Mouse (Mus musculus): ENCODE data around the gene Olfr1368.

The Olfr1368 gene

DNA sequence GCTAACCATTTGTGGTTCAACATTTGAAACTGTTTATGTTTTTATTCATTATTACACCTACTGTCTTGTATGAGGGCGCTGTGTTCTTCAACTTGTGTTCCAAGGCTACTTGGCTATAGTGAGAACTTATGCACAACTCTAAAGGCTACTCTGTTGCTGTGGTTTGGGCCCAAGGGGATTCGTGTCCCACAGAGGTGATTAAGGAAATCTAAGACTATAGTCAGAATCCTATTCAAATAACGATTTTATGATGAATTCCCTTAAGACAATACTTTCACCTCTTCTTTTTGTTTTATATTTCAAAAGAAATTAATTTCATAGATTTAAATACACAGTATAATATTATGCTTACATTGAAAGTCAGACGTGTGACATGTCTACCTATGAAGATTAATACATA lies at the start of gene Olfr1368:
TSS of gene Olfr1368 (minus strand) at position 101 of the 400 bp plus-strand sequence.
- DNase-seq (ENCODE audit: extremely low spot score, low read depth, low spot score) = no peak

DNA sequence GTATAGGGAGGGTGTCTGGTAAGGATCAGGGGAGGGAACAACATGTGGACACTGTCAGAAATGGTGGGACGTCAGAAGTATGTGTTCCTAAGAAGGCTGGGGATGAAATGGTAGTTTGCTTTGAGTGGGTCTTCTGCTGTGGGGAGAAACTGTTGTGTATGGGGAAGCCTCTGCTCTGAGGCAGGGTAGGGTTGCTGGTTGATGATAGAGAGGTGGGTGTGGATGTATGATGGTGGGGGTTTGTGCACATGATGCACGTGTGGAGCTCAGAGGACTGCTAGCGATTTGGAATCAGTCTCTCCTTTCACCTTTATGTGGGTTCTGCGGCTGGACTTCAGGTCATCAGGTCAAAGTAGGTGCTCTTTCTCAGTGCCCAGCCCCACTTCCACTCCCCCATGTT lies 39.9 kb upstream of the Olfr1368 start:
- DNase-seq (ENCODE audit: extremely low spot score, low read depth, low spot score) = no peak

DNA sequence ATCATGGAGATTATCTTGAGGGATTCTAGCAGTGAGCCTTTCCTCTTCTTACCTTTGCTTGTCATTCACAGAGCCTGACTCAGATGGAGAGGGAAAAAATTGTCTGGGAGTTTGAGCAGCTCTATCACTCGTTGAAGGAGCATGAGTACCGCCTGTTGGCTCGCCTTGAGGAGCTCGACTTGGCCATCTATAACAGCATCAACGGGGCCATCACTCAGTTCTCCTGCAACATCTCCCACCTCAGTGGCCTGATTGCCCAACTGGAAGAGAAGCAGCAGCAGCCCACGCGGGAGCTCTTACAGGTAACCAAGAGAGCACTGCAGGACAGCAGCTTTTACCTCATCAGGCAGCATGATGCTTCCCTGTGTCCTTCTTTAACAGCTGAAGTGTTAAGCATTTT lies 38.0 kb upstream of the Olfr1368 start:
- no peak for DNase-seq (ENCODE audit: extremely low spot score, low read depth, low spot score)

DNA sequence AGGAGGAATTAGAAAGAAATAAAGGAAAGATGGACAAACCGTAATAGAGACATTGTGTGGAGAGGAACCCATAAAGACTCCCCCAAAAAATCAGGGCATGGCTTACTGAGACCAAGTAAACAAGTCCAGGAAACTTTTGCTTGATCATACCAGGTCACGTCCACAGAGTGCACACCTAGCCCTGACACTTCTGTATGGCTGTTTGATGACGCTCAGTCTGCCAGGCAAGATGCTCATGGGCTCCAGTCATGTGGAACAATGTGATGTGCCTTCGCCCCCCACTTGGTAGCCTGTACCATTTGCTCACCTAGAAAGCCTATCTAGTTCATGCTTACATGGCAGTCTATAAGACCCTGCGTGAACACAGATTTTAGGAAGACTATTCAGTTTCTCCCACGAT lies 37.4 kb upstream of the Olfr1368 start:
- no peak for DNase-seq (ENCODE audit: extremely low spot score, low read depth, low spot score)

DNA sequence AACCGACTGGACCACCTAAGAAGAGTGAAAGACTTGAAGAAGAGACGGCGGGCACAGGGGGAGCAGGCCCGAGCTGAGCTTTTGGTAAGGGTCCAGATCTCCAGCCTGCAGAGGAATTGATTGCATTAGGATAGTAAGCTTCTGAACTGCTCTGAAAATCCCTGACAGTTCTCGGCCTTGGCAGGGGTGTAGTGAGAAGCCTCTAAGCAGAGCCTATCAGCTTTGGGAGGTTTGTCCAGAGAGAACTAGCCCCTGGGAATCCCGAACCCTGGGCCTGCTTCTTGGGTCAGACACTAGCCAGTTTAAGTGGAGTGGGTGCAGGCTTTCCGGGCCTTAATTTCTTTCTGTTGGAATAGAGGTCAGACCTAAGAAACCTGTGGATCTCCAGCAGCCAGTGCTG lies 36.3 kb upstream of the Olfr1368 start:
- no peak for DNase-seq (ENCODE audit: extremely low spot score, low read depth, low spot score)

DNA sequence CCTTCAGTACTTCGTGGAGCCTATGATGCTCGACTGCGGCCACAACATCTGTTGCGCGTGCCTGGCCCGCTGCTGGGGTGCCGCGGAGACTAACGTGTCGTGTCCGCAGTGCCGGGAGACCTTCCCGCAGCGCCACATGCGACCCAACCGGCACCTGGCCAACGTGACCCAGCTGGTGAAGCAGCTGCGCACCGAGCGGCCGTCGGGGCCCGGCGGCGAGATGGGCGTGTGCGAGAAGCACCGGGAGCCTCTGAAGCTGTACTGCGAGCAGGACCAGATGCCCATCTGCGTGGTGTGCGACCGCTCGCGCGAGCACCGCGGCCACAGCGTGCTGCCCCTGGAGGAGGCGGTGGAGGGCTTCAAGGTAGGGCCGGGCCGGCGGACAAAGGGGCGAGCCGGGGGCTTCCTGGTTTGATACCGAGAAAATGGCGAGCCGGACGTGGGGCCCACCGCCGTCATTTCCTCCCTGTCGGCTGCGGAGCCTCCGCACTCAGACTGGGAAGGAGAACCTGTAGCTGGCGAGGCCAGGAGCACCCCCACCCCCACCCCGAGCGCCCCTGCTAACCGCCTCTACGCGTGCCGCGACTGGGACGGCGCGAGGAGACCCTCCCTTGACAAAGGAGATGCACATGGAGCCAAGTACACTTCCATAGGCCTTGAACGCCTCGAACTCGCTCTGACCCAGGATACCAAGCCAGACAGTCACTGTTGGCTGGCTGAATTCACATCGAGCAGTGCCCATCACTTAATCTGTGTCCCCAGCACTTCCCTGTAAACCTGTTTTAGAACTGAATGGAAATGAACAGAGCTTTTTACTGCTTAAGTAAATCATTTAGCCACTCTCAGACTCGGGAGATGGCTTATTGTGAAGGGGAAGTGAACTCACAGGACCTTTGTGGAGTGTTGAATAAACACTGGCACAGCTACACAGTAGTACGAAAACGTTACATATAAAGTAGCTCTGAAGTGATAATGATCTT lies 35.2 kb upstream of the Olfr1368 start:
- no peak for DNase-seq (ENCODE audit: extremely low spot score, low read depth, low spot score)

DNA sequence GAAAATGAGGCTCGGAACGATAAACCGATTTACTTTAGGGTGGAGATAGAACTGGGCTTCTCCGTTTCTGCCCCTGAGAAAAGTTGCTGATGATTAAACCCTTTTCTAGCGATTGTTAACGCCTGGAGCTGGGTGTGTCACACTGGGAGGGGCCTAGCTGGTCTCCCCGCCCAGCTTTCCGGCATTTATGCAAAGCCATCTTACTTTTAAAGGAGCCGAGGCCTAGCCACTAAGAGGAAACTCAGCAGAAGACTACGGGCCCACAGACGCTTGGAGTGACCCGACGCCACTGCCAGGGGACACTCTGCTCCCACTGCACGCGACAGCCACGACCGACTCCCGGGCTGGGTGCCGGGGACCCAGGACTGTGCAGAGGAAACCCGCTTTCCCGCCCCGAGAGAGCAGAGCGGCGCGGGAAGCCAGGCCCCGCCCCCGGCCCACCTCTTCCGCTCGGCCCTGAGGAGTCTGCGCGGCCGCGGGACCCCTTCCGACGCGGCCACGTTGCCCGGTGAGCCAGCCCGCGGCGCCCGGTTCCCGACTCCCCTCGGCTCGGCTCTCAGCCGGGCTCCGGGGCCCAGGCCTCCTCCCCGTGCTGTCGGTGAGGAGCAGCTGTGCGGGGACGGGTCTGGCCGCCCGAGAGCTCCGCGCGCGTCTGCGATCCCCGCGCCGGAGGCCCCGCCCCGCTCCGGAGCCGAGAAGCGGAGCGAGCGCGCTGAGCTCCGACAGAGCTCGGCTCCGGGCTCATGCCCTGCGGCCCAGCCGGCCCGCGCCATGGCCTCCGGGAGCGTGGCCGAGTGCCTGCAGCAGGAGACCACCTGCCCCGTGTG lies 34.3 kb upstream of the Olfr1368 start:
- no peak for DNase-seq (ENCODE audit: extremely low spot score, low read depth, low spot score)

DNA sequence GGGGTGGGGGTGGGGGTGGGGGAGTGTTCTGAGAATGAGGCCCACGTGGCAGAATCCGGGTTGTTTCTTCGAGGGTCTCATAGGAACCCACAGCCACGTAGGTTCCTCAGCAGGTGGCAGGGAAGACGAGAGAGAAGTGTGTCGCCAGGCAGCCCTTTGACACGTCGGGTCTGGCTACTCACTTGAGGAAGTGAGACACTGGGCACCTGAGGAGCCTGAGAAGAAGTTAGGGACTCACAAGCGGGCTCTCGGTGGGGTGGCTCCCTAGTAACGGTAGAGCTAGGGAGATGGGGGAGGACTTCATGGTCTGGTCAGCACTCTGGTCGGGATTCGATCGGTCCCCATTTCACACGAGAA lies 33.7 kb upstream of the Olfr1368 start, which contains the start of gene Trim27:
TSS of gene Trim27 (plus strand) at position 79 of the 357 bp plus-strand sequence.
- no peak for DNase-seq (ENCODE audit: extremely low spot score, low read depth, low spot score)

DNA sequence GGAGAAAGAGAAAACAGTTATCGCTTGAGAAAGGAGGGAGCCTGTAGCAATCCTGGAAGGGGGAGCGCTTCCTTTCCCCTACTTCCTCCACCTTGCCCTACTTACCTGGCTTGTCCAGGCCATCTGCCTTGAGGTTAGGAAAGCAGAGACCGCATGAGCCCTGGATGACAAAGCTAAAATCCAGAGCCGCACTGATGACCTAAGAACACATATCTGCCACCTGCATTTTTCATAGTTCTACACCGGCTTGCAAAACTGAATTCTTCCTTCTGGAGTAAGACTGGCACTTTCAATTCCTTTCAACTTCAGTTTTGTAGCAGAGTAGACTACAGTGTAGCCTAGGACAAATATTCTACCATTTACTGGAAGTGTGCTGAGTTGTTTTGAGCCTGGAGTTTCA lies 32.7 kb upstream of the Olfr1368 start:
- no peak for DNase-seq (ENCODE audit: extremely low spot score, low read depth, low spot score)

DNA sequence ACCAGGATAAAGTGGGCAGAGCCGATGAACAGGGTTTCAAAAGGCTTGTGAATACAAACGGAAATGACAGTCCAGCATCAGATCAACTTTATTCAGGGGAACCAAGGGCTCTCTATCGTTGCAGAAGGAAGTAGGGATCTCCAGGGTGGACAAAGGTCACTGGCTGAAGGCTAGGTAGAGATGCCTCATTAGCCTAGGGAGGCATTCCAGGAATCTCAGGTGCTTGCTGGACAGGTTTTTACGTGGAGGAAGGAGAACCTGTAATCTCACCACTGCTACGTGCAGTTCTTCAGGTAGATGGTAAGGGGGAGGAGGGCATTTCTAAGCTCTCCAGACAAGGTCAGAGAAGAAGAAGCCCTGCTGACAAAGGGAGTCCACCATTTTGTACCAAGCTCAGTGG lies 32.0 kb upstream of the Olfr1368 start:
- DNase-seq (ENCODE audit: extremely low spot score, low read depth, low spot score) = no peak

DNA sequence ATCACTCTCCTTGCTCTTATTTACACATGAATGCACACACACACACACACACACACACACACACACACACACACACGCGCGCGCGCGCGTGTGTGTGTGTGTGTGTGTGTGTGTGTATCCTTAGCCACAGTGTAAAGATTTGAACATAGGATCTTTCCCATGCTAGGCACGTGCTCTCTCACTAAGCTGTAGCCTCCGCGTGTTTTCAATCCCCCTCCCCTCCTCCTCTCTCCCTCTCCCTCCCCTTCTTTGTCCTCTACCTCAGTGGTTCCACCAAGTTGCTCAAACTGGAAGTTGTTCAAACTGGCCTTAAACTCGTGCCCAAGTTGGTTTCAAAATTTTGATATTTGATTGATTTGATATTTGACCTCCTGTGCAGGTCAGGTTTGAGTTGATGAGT lies 31.1 kb upstream of the Olfr1368 start:
- no peak for DNase-seq (ENCODE audit: extremely low spot score, low read depth, low spot score)

DNA sequence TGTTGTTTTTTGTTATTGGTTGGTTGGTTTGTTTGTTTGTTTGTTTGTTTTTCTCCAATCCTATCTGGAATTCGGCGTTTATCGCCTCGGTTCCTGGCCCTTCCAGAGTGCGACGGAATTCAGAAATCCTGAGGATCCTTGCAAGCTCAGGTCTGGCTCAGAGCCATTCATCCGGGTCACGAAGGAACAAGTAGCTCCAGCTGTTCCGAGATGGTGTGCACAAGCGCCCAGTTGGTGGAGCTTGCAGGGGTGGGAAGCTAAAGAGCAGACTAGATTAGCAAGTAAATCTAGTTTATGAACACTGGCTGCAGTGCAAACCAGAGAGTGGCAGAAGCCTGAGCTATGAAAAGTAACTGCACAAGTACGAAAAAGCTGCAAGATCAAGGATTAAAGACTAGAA lies 27.4 kb upstream of the Olfr1368 start:
- no peak for DNase-seq (ENCODE audit: extremely low spot score, low read depth, low spot score)

DNA sequence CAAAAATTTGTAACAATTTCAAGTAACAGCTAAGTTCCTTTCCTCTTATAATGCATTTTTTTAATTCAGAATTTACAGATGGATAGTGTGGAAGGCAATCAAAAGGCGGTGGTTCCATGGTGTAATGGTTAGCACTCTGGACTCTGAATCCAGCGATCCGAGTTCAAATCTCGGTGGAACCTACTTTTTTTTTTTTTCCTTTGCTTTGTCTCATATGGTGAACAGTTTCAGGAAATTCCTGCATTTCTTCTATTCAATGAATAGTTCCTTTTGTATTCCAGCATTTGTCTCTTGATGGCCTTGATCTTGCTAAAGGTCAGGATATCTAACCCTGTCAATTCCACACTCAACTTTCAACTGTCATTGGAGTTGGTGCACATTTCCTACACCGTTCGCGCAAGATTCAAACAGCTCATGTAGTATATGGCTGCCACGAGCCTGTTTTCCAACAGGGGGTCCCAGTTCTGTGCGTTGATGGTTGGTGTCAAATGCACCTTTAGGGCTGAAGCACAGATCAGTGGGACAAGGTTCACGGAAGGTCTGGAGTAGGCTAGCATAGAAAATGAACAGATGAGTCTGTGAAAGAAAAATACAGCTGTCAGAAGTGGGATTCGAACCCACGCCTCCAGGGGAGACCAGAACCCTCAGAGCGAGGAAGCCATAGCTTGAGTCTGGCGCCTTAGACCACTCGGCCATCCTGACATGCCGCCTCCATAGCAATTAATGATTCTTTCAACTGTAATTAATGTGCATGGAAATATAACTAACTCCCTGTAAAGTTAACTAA lies 26.8 kb upstream of the Olfr1368 start:
- DNase-seq (ENCODE audit: extremely low spot score, low read depth, low spot score) = no peak

DNA sequence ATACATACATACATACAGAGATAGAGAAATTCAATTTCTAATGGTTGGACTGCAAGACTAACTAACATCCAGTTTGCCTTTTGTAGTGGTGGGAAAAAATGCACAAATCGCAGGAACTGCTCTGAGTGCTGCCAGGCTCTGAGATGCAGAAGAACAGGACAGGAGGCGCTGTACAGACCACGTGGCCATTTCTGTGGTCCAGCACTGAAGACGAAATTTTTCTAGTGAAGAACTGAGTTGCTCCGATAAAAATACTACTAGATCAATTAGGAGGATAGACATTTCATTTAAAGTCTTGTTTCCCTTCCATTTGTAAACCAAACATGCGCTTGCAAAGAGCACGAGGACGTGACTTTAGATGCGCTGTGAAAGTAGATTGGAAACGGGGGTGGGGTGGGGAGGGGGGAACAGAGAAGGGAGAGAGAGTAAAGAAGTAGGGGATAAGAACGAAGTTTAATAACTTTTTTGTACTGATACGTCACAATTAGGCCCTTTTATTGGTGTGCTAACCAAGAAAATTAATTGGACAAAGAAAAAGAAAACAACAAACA lies 26.0 kb upstream of the Olfr1368 start:
- DNase-seq (ENCODE audit: extremely low spot score, low read depth, low spot score) = no peak

DNA sequence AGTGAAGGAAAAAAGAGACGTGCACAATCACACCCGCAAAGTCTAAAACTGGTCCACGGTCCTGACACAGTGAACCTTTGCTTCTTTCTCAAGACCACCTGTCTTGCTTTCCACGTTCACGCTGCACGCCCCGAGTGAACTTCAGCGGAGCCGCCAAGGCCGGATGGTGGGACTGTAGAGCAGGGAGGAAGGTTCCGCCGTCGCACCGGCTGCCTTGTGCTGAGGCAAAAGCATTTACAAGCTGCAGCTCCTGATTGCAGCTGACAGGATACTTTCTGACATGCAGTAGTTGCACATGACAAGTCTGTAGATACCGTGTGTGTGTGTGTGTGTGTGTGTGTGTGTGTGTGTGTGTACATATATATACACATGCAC lies 25.5 kb upstream of the Olfr1368 start:
- DNase-seq (ENCODE audit: extremely low spot score, low read depth, low spot score) = no peak

DNA sequence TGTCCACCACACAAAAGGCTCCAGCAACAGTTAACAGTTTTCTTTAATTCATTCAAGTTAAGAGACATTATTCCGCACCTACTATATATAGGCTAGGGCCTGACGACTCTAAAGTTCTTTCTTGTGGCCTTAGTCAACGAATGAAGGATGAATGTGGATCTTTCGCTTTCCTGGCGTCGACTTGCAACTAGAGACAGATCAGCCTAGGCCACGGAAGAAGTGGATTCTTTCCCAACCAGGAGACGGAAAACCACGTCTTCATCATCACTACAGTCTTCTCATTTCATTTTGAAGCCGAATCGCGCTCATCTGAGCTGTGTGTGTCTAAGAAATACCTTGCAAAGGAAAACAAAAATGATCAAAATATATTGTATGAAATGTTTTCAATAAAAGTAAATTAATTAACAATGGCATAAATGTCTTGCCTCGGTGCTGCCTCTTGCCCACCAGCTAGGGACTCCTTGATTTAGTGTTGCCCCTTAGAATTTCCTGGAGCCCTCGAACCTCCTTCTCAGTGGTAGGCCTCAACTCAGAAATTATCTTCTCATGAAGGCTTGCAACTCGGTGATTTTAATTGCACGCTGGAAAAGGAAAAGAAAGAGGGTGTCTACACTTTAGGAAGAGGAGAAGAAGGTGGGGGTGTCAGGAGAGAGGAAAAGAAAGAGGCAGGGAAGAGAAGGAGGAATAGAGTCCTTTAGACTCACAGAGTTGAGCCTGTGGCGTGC lies 24.9 kb upstream of the Olfr1368 start:
- no peak for DNase-seq (ENCODE audit: extremely low spot score, low read depth, low spot score)

DNA sequence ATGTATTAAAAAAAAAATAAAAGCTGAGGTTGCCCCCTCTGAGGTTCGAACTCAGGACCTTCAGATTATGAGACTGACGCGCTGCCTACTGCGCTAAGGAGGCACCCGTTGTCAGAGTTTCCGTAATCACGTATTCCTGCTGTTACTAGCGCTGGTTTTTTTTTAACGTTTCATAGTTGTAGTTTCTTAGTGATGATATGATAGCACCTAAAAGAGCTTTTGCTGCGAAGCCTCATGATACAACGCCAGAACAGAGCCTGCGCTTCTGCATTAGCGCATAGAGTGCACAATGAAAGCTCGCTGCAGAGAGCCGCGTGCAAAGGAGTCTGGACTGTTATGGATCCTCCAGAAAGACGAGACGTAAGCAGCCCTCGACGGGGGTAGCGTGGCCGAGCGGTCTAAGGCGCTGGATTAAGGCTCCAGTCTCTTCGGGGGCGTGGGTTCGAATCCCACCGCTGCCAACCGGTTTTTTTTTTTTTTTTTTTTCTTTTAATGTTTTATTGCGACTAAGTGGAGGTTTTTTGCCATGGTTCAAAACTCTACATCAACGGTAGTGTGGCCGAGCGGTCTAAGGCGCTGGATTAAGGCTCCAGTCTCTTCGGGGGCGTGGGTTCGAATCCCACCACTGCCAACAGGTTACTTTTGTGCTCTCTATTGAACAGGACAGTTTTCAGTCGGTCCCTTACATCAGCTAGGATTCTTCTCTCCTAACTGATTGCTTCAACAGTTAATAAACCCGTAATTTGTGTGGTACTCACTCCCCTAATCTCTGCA lies 24.2 kb upstream of the Olfr1368 start:
- DNase-seq (ENCODE audit: extremely low spot score, low read depth, low spot score) = no peak

DNA sequence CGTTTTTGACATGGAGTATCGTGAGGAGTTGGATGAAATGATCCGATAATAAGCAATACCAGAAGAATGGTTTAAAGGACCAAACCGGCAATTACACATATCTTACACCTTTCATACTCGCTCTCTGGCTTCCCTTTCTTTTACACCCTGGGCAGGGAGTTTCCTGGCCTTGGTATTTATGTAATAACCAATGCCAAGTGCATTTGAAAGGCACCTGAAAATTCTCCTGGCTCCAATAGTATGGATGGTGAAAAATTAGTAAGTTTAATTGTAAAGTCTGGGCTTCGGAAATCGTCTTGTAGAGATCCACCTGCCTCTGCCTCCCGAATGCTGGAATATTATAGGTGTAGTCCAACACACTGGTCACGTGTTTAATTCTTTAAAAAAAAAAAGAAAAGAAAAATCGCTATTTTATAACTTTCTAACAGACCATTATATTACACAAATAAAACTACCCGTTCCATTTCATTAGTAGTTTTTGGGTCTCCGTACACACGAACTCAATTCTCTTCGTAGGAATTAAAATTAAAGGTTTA lies 23.5 kb upstream of the Olfr1368 start:
- no peak for DNase-seq (ENCODE audit: extremely low spot score, low read depth, low spot score)

DNA sequence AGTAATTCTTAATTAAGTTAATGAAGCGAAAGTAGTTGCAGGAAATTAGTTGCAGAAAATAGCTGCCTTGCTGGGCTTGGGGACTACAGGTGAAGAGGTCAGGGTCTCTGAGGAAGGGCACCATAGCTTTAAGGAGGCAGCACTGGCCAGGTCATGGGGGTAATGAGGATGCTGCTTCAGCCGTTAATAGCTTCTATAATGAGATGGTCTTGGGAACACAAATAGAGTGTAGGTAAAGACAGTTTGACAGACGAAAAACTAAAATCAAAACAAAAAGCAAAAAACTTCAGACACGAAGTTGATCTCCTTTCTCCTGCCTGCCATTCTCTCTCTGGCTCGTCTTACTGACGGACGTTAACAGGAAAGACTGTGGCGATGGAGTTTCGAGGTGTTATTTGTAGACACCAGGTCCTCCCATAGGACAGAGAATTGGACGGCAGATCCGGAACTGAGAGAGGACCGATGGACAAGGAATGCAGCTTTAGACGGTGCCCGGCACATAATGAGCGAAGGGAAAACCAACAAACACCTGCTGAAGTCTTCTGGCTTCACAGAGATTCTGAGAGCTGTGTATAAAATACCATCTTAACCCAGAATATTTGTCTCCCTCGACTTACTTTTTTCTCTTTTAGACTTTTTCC lies 22.8 kb upstream of the Olfr1368 start:
- DNase-seq (ENCODE audit: extremely low spot score, low read depth, low spot score) = no peak
